Mouse (Mus musculus) MEL (cell line): Measurements from ENCODE around the gene Trpm3.

ENCODE experiments used
- CTCF ChIP-seq, 3 experiments: IDR thresholded peaks in 2 of 3; conservative IDR thresholded peaks in 1 of 3; 2 replicates each; pipeline ENCODE4 v1.5.1; 2011 to 2012; ENCODE audit warnings: low read length in 3 of 3, low read depth in 2 of 3, mild to moderate bottlenecking in 2 of 3, improper control_type of control experiment in 1 of 3, inconsistent platforms in 1 of 3, mixed read lengths in 1 of 3, moderate library complexity in 1 of 3; ENCODE audit not compliant: control insufficient read depth in 1 of 3, insufficient read depth in 1 of 3, poor library complexity in 1 of 3, severe bottlenecking in 1 of 3
- MEF2A ChIP-seq: IDR thresholded peaks from 2 replicates; pipeline ENCODE4 v1.6.1; 2014; ENCODE audit warnings: low read depth, mild to moderate bottlenecking, inconsistent platforms, low read length, improper control_type of control experiment; ENCODE audit not compliant: poor library complexity, insufficient replicate concordance, severe bottlenecking; ENCODE audit errors: extremely low read depth
- RCOR1 ChIP-seq: IDR thresholded peaks from 2 replicates; pipeline ENCODE4 v1.6.1; 2012; ENCODE audit warnings: low read depth, mild to moderate bottlenecking, inconsistent platforms, low read length, improper control_type of control experiment

GRCm38 (mm10) chr19:22596715-22597114 is 457.9 kb downstream of the Trpm3 start:
- TF ChIP-seq RCOR1 (no peak), CTCF (IDR thresholded peaks at IDR 0.05 in 2 of 3, conservative IDR thresholded peaks at IDR 0.05 in 1 of 3; ENCODE audit: control insufficient read depth in 1 of 3, insufficient read depth in 1 of 3, low read depth in 2 of 3, low read length in 3 of 3, poor library complexity in 1 of 3, severe bottlenecking in 1 of 3) (no peak), MEF2A (no peak)
